Mouse (Mus musculus) kidney, embryonic 15.5 days (tissue): ENCODE results near the gene Slc44a1. TPM values are rescaled to one million over a fixed set of nuclear protein-coding genes. Genes with fewer than 3 reads are reported as not detected.
A peak's percentile ranks its signal among the peaks of the same experiment; 100 is the strongest.

Experiments
- ATAC-seq: fragments of 200-750 bp; cut with Nextera tagmentation; replicated peaks from 2 replicates; pipeline ENCODE4 v1.8.0; 2017; ENCODE audit warnings: moderate TSS enrichment; ENCODE audit not compliant: low FRiP score
- H3K27ac ChIP-seq: fragments of 300-500 bp; sonication (generic); 2 replicates; pipeline ENCODE4 v1.5.1; 2015; ENCODE audit warnings: mild to moderate bottlenecking, inconsistent platforms
- H3K27me3 ChIP-seq: fragments of 300-500 bp; sonication (generic); 2 replicates; pipeline ENCODE4 v1.6.1; 2015; ENCODE audit warnings: inconsistent platforms
- H3K36me3 ChIP-seq: fragments of 300-500 bp; sonication (generic); 2 replicates; pipeline ENCODE4 v1.6.1; 2015; ENCODE audit warnings: inconsistent platforms
- H3K4me1 ChIP-seq: fragments of 300-500 bp; sonication (generic); 2 replicates; pipeline ENCODE4 v1.6.1; 2015; ENCODE audit warnings: inconsistent platforms
- H3K4me2 ChIP-seq: fragments of 300-500 bp; sonication (generic); 2 replicates; pipeline ENCODE4 v1.6.1; 2015; ENCODE audit warnings: moderate library complexity, mild to moderate bottlenecking, inconsistent platforms
- H3K4me3 ChIP-seq: fragments of 300-500 bp; sonication (generic); replicated peaks from 2 replicates; pipeline ENCODE4 v1.5.1; 2015; ENCODE audit warnings: mild to moderate bottlenecking, inconsistent platforms
- H3K9ac ChIP-seq: fragments of 300-500 bp; sonication (generic); 2 replicates; pipeline ENCODE4 v1.6.1; 2015; ENCODE audit warnings: mild to moderate bottlenecking, inconsistent platforms
- H3K9me3 ChIP-seq: fragments of 300-500 bp; sonication (generic); replicated peaks from 2 replicates; pipeline ENCODE4 v1.6.1; 2016; ENCODE audit warnings: inconsistent platforms
- WGBS: fragments of 180-500 bp; shearing (Covaris S2); methylation state at CpG from one replicate; pipeline ENCODE4 v1.1.7; 2015; ENCODE audit warnings: mixed read lengths; 5-methylcytosine and 5-hydroxymethylcytosine counted together
- polyA plus RNA-seq: library from polyadenylated mRNA; unstranded; fragments of >200 nt; fragmentation: Nextera tagmentation; extraction: Ambion mirVana; gene quantifications from 2 replicates; pipeline ENCODE4 v1.2.1, GENCODE M21; 2015

The Slc44a1 gene
- polyA plus RNA-seq, 1 experiment from 2014 or later = 38.0 TPM

GRCm38 (mm10) chr4:53438386-53438785 is 1.8 kb upstream of the Slc44a1 start:
- no peak for ATAC-seq
- Histone ChIP-seq H3K4me1 (peaks cover 47% of the 10 kb centered on the region), H3K9ac (no peak overlapping the region), H3K36me3 (no peaks in the 10 kb centered on the region), H3K4me2 (no peak overlapping the region), H3K27ac (peak overlapping the region; percentile 45; the same call in 1 of the 2 replicates), H3K9me3 (no peaks in the 10 kb centered on the region), H3K27me3 (no peaks in the 10 kb centered on the region), H3K4me3 (no peak overlapping the region)
- 76% methylated on average over 2 of the region's 2 CpGs for WGBS

- H3K36me3 ChIP-seq = no peaks in the 10 kb centered on the region
- H3K9me3 ChIP-seq = no peaks in the 10 kb centered on the region
- no peak overlapping the region for H3K9ac ChIP-seq
- H3K27ac ChIP-seq = peak overlapping the region; percentile 93; the same call in 1 of the 2 replicates
- peak overlapping the region; percentile 97 for H3K4me2 ChIP-seq
- peaks cover 47% of the 10 kb centered on the region for H3K4me1 ChIP-seq
- H3K4me3 ChIP-seq = peak overlapping the region; percentile 92; the same call in 1 of the 2 replicates
- 82% methylated on average over 7 of the region's 7 CpGs for WGBS
- no peaks in the 10 kb centered on the region for H3K27me3 ChIP-seq
- ATAC-seq = no peak
Measured at GRCm38 (mm10) chr4:53438836-53439480, 1.3 kb upstream of the Slc44a1 start.

DNA sequence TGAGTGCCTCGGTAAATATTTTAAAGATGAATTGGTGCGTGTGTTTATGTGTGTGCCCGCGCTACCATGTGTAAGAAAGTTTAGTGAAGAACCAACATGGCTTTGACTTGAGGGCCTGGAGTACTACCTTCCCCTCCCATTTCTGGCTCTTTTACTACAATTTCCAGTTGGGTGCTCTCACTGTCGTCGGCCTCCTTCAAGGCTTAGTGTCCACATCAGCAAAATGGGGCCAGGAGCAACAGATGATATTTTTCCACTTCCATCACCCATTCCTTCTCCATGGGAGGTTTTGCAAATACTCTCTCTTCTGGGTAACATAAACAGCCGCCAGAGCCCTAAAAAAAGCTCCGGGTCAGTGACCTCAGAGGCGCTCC is 590 bp upstream of the Slc44a1 start:
- Histone ChIP-seq H3K4me1 (peaks cover 47% of the 10 kb centered on the region), H3K36me3 (no peaks in the 10 kb centered on the region), H3K9me3 (no peaks in the 10 kb centered on the region), H3K4me2 (peak overlapping the region; percentile 97), H3K9ac (peak overlapping the region; percentile 74), H3K4me3 (peak overlapping the region; percentile 92), H3K27ac (peak overlapping the region; percentile 93), H3K27me3 (no peaks in the 10 kb centered on the region)
- 20% methylated on average over 9 of the region's 9 CpGs for whole genome bisulfite sequencing
- ATAC-seq = no peak

GRCm38 (mm10) chr4:53440816-53441571 is 781 bp downstream of the Slc44a1 start:
- Histone ChIP-seq H3K9me3 (no peaks in the 10 kb centered on the region), H3K27me3 (no peaks in the 10 kb centered on the region), H3K4me2 (peak overlapping the region; percentile 97), H3K4me3 (peak overlapping the region; percentile 92), H3K4me1 (peaks cover 48% of the 10 kb centered on the region), H3K36me3 (no peaks in the 10 kb centered on the region), H3K27ac (peak overlapping the region; percentile 93), H3K9ac (peak overlapping the region; percentile 74)
- peak; percentile 27 for ATAC-seq
- WGBS = under 1% methylated on average over 45 of the region's 45 CpGs

DNA sequence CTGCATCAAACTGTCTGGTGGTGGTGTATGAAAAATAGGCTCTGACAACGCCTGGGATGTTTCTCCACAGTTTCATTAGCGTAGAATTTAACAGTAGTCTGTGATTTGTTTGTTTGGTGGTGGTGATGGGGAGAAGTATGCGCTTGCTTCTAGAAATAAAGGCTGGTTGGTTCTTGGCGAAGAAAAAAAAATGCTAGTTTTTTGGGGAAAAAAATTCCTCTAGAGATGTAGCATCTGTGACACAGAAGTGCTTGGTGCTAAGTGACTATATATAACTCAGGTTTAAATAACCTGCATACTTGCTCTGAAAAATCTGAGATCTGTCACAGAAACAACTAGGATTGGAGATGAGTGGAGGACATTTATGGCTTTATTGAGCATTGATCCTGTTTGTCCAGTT is 1.5 kb downstream of the Slc44a1 start:
- Histone ChIP-seq H3K27ac (no peak overlapping the region), H3K4me1 (peaks cover 51% of the 10 kb centered on the region), H3K4me2 (peak overlapping the region; percentile 97), H3K9ac (peak overlapping the region; percentile 74; the same call in 1 of the 2 replicates), H3K36me3 (no peaks in the 10 kb centered on the region), H3K27me3 (no peaks in the 10 kb centered on the region), H3K4me3 (peak overlapping the region; percentile 92), H3K9me3 (no peaks in the 10 kb centered on the region)
- no peak for ATAC-seq
- WGBS = 25% methylated on average over 4 of the region's 4 CpGs

GRCm38 (mm10) chr4:53446216-53446615 is 6.0 kb downstream of the Slc44a1 start:
- ATAC-seq = no peak
- 61% methylated on average over 3 of the region's 3 CpGs for WGBS
- no peaks in the 10 kb centered on the region for H3K9me3 ChIP-seq

DNA sequence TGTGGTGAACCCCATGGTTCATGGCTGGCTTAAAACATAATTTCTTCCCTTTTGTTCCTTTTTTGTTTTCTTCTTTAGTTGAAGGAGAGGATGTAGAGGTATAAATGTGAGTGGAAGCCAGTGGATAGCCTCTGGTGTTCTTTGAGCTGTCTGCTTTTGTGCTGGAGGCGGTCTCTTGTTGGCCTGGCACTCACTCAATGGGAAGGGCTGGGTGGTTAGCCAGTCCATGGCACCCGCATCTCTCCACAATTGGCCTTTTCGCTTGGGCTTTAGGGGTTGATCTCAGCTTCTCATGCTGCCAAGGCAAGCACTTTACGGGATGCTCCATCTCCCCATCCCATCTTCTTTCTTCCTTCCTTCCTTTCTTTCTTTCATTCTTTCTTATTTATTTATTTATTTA is 7.6 kb downstream of the Slc44a1 start:
- Histone ChIP-seq H3K27me3 (no peaks in the 10 kb centered on the region), H3K27ac (no peak overlapping the region), H3K9ac (no peak overlapping the region), H3K4me3 (no peak overlapping the region), H3K9me3 (no peaks in the 10 kb centered on the region), H3K36me3 (no peaks in the 10 kb centered on the region), H3K4me2 (no peak overlapping the region), H3K4me1 (peaks cover 36% of the 10 kb centered on the region)
- 91% methylated on average over 4 of the region's 4 CpGs for WGBS
- no peak for ATAC-seq

More at GRCm38 (mm10) chr4:53446216-53446615, 6.0 kb downstream of the Slc44a1 start:
- Histone ChIP-seq H3K36me3 (no peaks in the 10 kb centered on the region), H3K4me2 (no peak overlapping the region), H3K27ac (no peak overlapping the region), H3K9ac (no peak overlapping the region), H3K27me3 (no peaks in the 10 kb centered on the region), H3K4me3 (no peak overlapping the region), H3K4me1 (peaks cover 34% of the 10 kb centered on the region)

DNA sequence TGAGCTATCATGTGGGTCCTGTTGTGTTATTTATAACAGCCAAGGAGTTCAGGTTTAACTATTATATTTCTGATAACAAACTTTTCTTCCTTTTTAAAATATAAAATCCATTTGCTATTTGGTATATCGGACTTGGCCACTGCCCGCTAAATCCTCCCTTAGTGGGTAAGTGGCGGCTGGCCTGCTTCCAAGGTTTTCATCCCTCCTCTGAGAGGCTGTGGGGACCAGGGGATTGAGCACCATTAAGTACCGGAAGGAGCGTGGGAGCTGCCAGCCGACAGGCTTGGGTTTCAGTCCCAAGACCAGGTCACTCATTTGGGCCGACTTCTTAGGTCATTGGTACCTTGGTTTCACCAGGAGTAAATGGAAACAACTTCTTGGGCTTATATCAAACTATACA is 10.5 kb downstream of the Slc44a1 start:
- Histone ChIP-seq H3K27ac (no peak overlapping the region), H3K4me1 (peaks cover 41% of the 10 kb centered on the region), H3K27me3 (no peaks in the 10 kb centered on the region), H3K4me2 (no peak overlapping the region), H3K4me3 (no peak overlapping the region), H3K9me3 (no peaks in the 10 kb centered on the region), H3K36me3 (no peaks in the 10 kb centered on the region), H3K9ac (no peak overlapping the region)
- ATAC-seq = no peak
- WGBS = 31% methylated on average over 7 of the region's 7 CpGs

DNA sequence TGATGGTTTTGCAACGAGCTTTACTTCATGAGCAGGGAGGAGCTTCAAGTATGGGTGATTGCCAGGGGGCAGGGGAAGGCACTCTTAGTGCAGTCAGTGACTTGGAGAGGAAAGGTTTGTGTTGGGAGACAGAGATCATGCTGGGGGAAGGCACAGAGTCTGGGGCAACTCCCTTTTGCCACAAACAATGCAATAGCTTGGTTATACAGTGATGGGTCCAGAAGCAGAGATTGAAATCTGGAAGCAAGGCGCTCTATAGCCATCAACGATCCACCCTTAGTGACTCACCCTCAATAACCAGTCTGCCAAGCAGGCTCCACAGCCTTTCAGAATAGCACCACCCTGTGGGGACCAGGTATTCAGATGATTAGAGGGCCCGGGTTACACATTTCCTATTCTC is 11.7 kb downstream of the Slc44a1 start:
- H3K27ac ChIP-seq = peak overlapping the region; percentile 76
- no peak overlapping the region for H3K4me3 ChIP-seq
- no peaks in the 10 kb centered on the region for H3K36me3 ChIP-seq
- 51% methylated on average over 4 of the region's 4 CpGs for WGBS
- H3K27me3 ChIP-seq = no peaks in the 10 kb centered on the region
- peak; percentile 50 for ATAC-seq
- H3K4me1 ChIP-seq = peaks cover 37% of the 10 kb centered on the region
- H3K9me3 ChIP-seq = no peaks in the 10 kb centered on the region
- H3K9ac ChIP-seq = no peak overlapping the region
- no peak overlapping the region for H3K4me2 ChIP-seq

DNA sequence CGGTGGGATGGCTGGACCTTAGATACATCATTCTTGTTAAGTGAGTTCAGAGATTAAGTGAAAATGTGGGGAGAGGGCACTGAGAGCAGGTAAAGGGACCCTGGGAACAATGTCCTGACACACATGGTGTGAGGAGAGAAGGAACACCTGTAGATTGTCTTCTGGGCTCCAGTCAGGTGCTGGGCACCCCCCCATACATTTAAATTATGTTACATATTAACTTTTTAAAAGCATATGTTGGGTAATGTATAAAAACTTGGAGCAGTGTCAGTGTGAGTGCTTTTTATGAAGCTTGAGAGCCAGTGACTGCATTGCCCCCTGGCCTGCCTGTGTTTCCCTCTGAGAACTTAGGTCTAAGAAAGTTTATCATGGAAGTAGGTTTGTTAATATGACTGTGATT is 12.2 kb downstream of the Slc44a1 start:
- peak overlapping the region; percentile 76 for H3K27ac ChIP-seq
- no peaks in the 10 kb centered on the region for H3K36me3 ChIP-seq
- 0 out of 2 replicates have a peak, but pooled peaks have one; percentile 7 for ATAC-seq

DNA sequence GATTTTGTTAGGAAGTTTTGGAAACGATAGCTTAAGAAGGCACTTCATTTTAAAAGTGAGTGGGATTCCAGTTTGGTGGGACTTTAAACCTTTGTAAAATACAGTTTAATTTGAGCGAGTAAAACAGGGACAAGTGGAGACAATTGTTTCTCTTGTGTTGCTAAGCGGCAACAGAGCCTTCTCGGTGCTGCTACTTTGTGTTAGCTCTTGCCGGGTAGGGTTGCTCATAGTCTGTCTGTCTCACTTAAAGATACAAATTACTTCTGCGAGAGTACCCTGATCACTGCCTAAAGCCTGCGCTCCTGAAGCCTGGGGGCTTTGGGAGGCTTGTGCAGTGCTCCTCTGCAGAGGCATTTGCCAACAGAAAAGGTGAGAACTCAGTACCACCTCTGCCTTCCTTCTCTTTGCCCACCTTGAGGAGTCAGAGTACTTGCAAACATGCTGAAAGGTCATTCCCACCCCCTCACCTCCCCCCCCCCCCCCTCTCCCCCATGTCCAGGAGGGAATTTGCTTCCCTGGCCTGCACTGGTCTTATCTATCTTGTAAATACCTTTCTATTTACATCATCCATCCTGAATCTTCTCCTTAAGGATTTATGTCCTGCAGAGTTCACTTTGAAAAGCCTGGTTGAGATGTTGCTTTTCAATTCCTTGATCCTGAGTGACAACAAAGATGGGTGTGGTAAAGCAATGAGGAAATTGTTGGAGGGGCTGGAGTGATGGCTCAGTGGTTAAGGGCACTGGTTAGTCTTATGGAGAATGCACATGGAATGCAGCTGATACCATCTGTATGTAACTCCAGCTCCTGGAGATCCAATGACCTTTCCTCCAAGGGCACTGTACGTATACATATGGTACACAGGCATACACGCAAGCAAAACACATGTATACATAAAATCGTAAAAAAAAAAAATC is 13.0 kb downstream of the Slc44a1 start:
- Histone ChIP-seq H3K9ac (no peak overlapping the region), H3K4me3 (no peak overlapping the region), H3K36me3 (no peaks in the 10 kb centered on the region), H3K4me2 (no peak overlapping the region), H3K27me3 (no peaks in the 10 kb centered on the region), H3K4me1 (peaks cover 37% of the 10 kb centered on the region), H3K9me3 (no peaks in the 10 kb centered on the region), H3K27ac (peak overlapping the region; percentile 76)
- no peak for ATAC-seq
- 68% methylated on average over 10 of the region's 10 CpGs for WGBS

More for the DNA sequence above, 12.2 kb downstream of the Slc44a1 start:
- no peak overlapping the region for H3K4me3 ChIP-seq
- H3K27me3 ChIP-seq = no peaks in the 10 kb centered on the region
- no peak overlapping the region for H3K4me2 ChIP-seq
- H3K9me3 ChIP-seq = no peaks in the 10 kb centered on the region
- H3K4me1 ChIP-seq = peaks cover 37% of the 10 kb centered on the region
- 74% methylated on average over 1 of the region's 1 CpGs for WGBS
- no peak overlapping the region for H3K9ac ChIP-seq
